Mouse (Mus musculus) limb, embryonic 10.5 days (tissue): ENCODE measurements around the gene Bdkrb2. TPM values are rescaled to one million over a fixed set of nuclear protein-coding genes. Genes with fewer than 3 reads are reported as not detected.

Experiments
- DNase-seq: peaks from one replicate; pipeline ENCODE4 v3.0.0-alpha.2; 2017; ENCODE audit warnings: low spot score
- H3K27ac ChIP-seq: fragments of 300-500 bp; sonication (generic); 2 replicates; pipeline ENCODE4 v1.5.1; 2016; ENCODE audit warnings: mild to moderate bottlenecking
- H3K27me3 ChIP-seq: fragments of 300-500 bp; sonication (generic); 2 replicates; pipeline ENCODE4 v1.6.1; 2016; ENCODE audit warnings: low read depth, mild to moderate bottlenecking; ENCODE audit not compliant: poor library complexity, severe bottlenecking
- H3K36me3 ChIP-seq: fragments of 300-500 bp; sonication (generic); 2 replicates; pipeline ENCODE4 v1.6.1; 2016; ENCODE audit warnings: mild to moderate bottlenecking, moderate library complexity
- H3K4me1 ChIP-seq: fragments of 300-500 bp; sonication (generic); 2 replicates; pipeline ENCODE4 v1.6.1; 2016
- H3K4me3 ChIP-seq: fragments of 300-500 bp; sonication (generic); 2 replicates; pipeline ENCODE4 v1.5.1; 2016; ENCODE audit warnings: mild to moderate bottlenecking, moderate library complexity
- H3K9me3 ChIP-seq: fragments of 300-500 bp; sonication (generic); replicated peaks from 2 replicates; pipeline ENCODE4 v1.6.1; 2016; ENCODE audit warnings: mild to moderate bottlenecking
- WGBS: fragments of 180-500 bp; shearing (Covaris S2); methylation state at CpG from one replicate; pipeline ENCODE4 v1.1.7; 2016; 5-methylcytosine and 5-hydroxymethylcytosine counted together
- polyA plus RNA-seq: library from polyadenylated mRNA; unstranded; fragments of >200 nt; fragmentation: Nextera tagmentation; extraction: Ambion mirVana; gene quantifications from 2 replicates; pipeline ENCODE4 v1.2.1, GENCODE M21; 2016

The Bdkrb2 gene
- polyA plus RNA-seq, 1 experiment from 2014 or later, result 0.93 TPM

- H3K9me3 ChIP-seq, result no peaks in the 10 kb centered on the region
- H3K36me3 ChIP-seq, result no peaks in the 10 kb centered on the region
- 25% methylated on average over 8 of the region's 8 CpGs for WGBS
- H3K27me3 ChIP-seq, result no peaks in the 10 kb centered on the region
- H3K4me3 ChIP-seq, result no peak overlapping the region
- 0 out of 2 replicates have a peak overlapping the region, but pooled peaks have one; percentile 42 for H3K27ac ChIP-seq
- H3K4me1 ChIP-seq, result peaks cover 26% of the 10 kb centered on the region
- DNase-seq, result no peak
Measured at GRCm38 (mm10) chr12:105605212-105605611, 42.2 kb downstream of the Bdkrb2 start.

GRCm38 (mm10) chr12:105606881-105607280 is 43.9 kb downstream of the Bdkrb2 start:
- no peaks in the 10 kb centered on the region for H3K9me3 ChIP-seq
- no peak overlapping the region for H3K4me3 ChIP-seq
- H3K27me3 ChIP-seq, result no peaks in the 10 kb centered on the region
- DNase-seq, result no peak
- 81% methylated on average over 4 of the region's 4 CpGs for WGBS
- H3K27ac ChIP-seq, result no peak overlapping the region
- H3K36me3 ChIP-seq, result no peaks in the 10 kb centered on the region
- H3K4me1 ChIP-seq, result peaks cover 22% of the 10 kb centered on the region

- Histone ChIP-seq H3K27me3 (no peaks in the 10 kb centered on the region), H3K36me3 (peaks cover 14% of the 10 kb centered on the region), H3K27ac (no peak overlapping the region), H3K4me3 (no peak overlapping the region), H3K9me3 (no peaks in the 10 kb centered on the region), H3K4me1 (peaks cover 1% of the 10 kb centered on the region)
- DNase-seq, result no peak
- 93% methylated on average over 2 of the region's 2 CpGs for WGBS
Measured at GRCm38 (mm10) chr12:105611045-105611444, 48.0 kb downstream of the Bdkrb2 start.

DNA sequence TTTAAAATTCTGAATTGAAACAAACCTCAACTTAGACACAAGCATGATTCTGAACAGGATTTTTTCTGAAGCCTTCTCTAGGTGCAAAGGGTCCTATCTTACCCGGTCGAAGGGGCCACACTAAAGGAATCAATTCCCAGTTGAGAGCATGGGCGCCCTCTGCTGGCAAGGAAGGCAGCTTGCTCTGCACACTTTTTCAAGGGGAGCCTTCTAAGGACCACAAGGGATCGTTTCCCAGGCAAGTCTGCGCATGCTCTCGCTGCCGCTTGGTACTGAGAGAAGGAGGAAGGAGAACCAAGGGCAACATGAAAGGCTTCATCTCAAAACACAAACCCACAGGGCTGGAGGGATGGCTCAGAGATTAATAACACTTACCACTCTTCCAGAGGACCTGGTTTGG is 48.7 kb downstream of the Bdkrb2 start:
- H3K4me1 ChIP-seq, result no peaks in the 10 kb centered on the region
- no peaks in the 10 kb centered on the region for H3K9me3 ChIP-seq
- H3K27ac ChIP-seq, result no peak overlapping the region
- 17% methylated on average over 7 of the region's 7 CpGs for WGBS
- no peak overlapping the region for H3K4me3 ChIP-seq
- DNase-seq, result peak; percentile 88
- peaks cover 21% of the 10 kb centered on the region for H3K36me3 ChIP-seq
- H3K27me3 ChIP-seq, result no peaks in the 10 kb centered on the region

DNA sequence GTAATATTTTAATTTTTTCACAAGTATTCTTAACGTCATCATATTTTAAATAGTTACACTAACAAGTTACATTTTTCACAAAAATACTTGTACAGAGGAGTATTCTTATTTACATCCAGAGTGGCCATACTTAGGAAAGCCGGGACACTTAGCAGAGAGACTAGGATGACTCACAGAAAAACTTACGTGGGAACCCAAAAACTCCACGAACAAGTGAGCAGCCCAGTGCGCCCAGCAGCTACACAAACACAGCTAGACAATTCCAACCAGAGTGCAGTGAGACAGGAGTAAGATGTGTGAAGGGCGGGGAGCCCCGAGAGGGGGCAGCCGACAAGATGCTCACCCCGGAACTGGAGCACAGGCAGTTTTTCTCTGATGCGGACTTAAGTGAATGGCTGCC is 50.5 kb downstream of the Bdkrb2 start:
- Histone ChIP-seq H3K4me3 (no peak overlapping the region), H3K27me3 (no peaks in the 10 kb centered on the region), H3K27ac (no peak overlapping the region), H3K4me1 (no peaks in the 10 kb centered on the region), H3K9me3 (no peaks in the 10 kb centered on the region), H3K36me3 (peaks cover 39% of the 10 kb centered on the region)
- no peak for DNase-seq
- 93% methylated on average over 10 of the region's 10 CpGs for WGBS

DNA sequence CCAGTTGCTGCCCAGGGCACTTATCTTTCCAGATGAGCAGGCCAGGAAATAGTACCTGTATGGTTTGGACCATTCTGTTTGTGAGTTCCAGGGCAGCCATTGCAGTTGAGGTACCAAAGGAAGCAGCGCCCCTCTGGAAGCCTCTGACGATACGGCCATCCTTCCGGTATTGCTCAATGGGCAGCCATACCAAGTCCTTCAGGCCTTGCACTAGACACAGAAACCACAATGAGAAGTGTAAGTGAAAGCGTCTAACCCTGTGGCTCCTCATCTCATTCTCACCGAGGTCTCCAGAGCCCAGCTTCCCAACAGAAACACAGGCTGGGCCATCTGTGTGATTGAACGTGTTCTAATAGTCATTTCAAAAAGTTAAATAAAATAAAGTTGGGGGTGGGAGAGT is 59.0 kb downstream of the Bdkrb2 start:
- WGBS, result 94% methylated on average over 7 of the region's 7 CpGs
- Histone ChIP-seq H3K4me3 (no peak overlapping the region), H3K36me3 (peaks cover 80% of the 10 kb centered on the region)

GRCm38 (mm10) chr12:105622981-105623539 is 60.0 kb downstream of the Bdkrb2 start:
- WGBS, result 94% methylated on average over 12 of the region's 12 CpGs
- peaks cover 4% of the 10 kb centered on the region for H3K4me1 ChIP-seq
- no peaks in the 10 kb centered on the region for H3K27me3 ChIP-seq
- no peaks in the 10 kb centered on the region for H3K9me3 ChIP-seq
- no peak overlapping the region for H3K4me3 ChIP-seq
- H3K36me3 ChIP-seq, result peaks cover 79% of the 10 kb centered on the region
- no peak overlapping the region for H3K27ac ChIP-seq
- DNase-seq, result no peak

More for the DNA sequence above, 59.0 kb downstream of the Bdkrb2 start:
- H3K4me1 ChIP-seq, result peaks cover 4% of the 10 kb centered on the region
- H3K9me3 ChIP-seq, result no peaks in the 10 kb centered on the region
- DNase-seq, result no peak
- H3K27ac ChIP-seq, result no peak overlapping the region
- H3K27me3 ChIP-seq, result no peaks in the 10 kb centered on the region

DNA sequence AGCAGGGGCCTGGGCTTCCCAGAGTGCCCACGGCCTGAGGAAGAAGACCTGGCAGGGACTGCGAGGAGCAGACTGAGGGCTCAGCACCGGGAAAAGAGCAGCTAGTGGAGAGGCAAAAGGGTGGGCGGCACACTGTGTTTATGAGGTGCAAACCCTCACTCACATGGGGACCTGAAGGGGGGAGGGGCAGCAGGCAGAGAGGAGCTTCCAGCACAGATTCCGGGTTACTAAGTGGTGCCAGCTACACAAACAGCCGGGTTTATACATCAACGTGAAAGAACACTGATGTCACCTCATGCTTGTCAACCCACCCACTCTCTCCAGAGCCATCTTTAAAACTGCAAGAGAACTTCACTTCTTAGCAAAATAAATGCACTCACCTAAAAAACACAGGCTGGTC is 62.8 kb downstream of the Bdkrb2 start:
- Histone ChIP-seq H3K27ac (no peak overlapping the region), H3K4me3 (no peak overlapping the region), H3K36me3 (peaks cover 69% of the 10 kb centered on the region), H3K4me1 (peaks cover 4% of the 10 kb centered on the region), H3K27me3 (no peaks in the 10 kb centered on the region), H3K9me3 (no peaks in the 10 kb centered on the region)
- 43% methylated on average over 7 of the region's 7 CpGs for WGBS
- no peak for DNase-seq

DNA sequence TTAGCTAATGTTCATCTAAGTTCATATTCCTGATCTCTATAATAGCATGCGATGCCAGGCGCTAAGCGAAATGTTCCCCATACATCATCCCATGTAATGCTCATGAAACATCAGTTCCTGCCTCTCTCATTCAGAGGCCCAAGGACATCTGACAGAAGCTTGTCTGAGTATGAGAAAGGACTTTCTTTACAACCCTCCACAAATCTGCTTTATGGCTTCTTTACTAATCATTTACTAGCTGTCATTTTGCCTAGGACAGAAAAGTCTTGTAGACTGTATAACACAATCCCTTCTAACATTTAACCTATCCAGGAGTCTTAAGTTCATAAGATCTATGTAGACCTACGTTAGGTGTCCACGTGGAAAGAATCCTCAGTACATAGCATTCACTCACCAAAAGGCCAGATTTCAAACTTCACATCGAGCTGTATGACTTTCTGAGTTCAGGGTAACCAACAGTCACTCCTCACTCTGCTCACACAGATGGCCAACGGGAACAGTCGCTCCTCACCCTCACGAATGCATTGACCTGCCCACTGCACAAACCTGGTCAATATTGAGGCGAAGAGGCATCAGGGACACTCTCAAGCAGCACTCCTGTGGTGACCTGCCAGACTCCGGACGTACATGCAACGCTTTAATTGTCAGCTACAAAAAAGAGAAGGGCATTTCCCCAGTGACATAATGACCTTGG is 71.5 kb downstream of the Bdkrb2 start:
- H3K27me3 ChIP-seq, result no peaks in the 10 kb centered on the region
- whole genome bisulfite sequencing, result 93% methylated on average over 13 of the region's 13 CpGs
- no peaks in the 10 kb centered on the region for H3K4me1 ChIP-seq
- H3K27ac ChIP-seq, result no peak overlapping the region
- H3K36me3 ChIP-seq, result peaks cover 89% of the 10 kb centered on the region
- no peaks in the 10 kb centered on the region for H3K9me3 ChIP-seq
- DNase-seq, result no peak
- no peak overlapping the region for H3K4me3 ChIP-seq

DNA sequence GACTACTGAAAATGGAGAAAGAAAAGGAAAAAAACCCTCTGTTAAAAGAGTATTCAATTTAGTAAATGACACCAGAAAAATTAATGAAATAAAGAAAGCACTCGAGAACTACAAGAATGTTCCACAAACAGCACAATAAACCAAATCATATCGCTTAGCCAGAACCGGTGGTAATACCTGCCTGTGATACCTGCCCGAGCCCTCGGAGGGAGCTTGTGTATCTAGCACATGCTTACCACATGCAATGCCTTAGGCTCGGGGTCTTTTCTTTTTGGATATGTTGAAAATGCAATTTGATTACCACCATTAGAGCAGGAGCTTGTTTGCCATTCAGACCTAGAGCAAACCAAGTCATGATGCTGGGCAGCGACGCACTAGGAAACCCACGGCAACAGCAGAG is 73.5 kb downstream of the Bdkrb2 start:
- Histone ChIP-seq H3K36me3 (peaks cover 100% of the 10 kb centered on the region), H3K4me1 (no peaks in the 10 kb centered on the region), H3K27ac (no peak overlapping the region), H3K27me3 (no peaks in the 10 kb centered on the region), H3K9me3 (no peaks in the 10 kb centered on the region), H3K4me3 (no peak overlapping the region)
- DNase-seq, result no peak
- WGBS, result 96% methylated on average over 9 of the region's 9 CpGs

DNA sequence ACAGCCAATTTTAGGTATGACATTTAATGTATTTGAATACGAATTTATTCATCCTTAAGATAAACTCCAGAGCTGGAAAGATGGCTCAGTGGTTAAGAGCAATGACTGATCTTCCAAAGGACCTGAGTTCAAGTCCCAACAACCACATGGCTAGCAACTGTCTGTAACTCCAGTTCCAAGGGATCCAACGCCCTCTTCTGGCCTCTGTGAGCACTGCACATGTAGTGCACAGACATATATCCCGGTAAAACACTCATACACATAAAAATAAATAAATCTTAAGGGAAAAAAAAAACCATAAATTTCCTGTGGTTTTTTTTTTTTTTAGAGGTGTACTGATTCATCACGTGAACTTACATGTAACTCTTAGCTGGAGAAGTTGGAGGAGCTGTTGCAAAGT is 74.5 kb downstream of the Bdkrb2 start:
- no peaks in the 10 kb centered on the region for H3K4me1 ChIP-seq
- WGBS, result 79% methylated on average over 4 of the region's 4 CpGs
- H3K9me3 ChIP-seq, result no peaks in the 10 kb centered on the region
- H3K27me3 ChIP-seq, result no peaks in the 10 kb centered on the region
- no peak overlapping the region for H3K27ac ChIP-seq
- H3K4me3 ChIP-seq, result no peak overlapping the region
- no peak for DNase-seq
- peaks cover 100% of the 10 kb centered on the region for H3K36me3 ChIP-seq

DNA sequence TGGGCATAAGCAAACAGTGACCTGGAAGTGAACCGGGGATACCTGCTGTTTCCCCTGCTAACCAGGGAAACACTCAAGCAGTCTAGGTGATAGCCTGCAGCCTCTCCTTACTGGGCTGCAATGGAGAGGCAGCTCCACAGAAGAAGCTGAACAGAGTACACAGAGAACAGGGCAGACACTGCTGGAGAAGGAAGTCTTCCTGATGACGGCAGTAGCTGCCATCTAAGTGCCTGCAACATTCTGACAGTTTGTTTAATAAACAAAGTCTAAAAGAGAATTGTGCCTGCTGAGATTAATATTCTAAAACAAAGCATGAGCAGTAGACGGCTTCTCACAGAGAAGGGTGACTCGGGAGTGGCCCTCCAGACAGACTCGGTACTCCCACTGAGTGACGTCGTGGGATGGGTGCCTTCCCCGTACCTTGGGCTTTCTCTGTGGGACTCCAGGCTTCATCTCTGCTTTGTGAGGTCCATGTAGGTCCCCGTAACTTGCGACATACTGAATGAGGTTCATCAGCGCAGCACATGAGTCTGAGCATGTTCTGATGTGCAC is 79.8 kb downstream of the Bdkrb2 start:
- 95% methylated on average over 11 of the region's 11 CpGs for WGBS
- Histone ChIP-seq H3K27me3 (no peaks in the 10 kb centered on the region), H3K36me3 (peaks cover 100% of the 10 kb centered on the region), H3K4me3 (no peak overlapping the region), H3K27ac (no peak overlapping the region), H3K4me1 (no peaks in the 10 kb centered on the region), H3K9me3 (no peaks in the 10 kb centered on the region)
- DNase-seq, result no peak
